Mouse (Mus musculus): ENCODE data around the gene Cd4. TPM values are rescaled to one million over a fixed set of nuclear protein-coding genes. Genes with fewer than 3 reads are reported as not detected.

The Cd4 gene
- polyA plus RNA-seq, 1 experiment from 2014 or later, result not detected

GRCm38 (mm10) chr6:124814858-124815774, 72.9 kb downstream of the Cd4 start:
- H3K4me1 ChIP-seq (ENCODE audit: control insufficient read depth, insufficient read depth, low read length), result no peaks in the 10 kb centered on the region
- 73% methylated on average over 9 of the region's 9 CpGs for WGBS
- DNase-seq (ENCODE audit: low spot score) (no peak), ATAC-seq (replicated peaks; ENCODE audit: insufficient number of reproducible peaks, low FRiP score, low TSS enrichment, low read depth) (no peak)
- H3K4me2 ChIP-seq (ENCODE audit: low read depth, low read length), result no peak overlapping the region
- no peak overlapping the region for H3K9ac ChIP-seq (replicated peaks; ENCODE audit: low read length)
- H3K4me3 ChIP-seq (ENCODE audit: low read depth, low read length), result no peak overlapping the region
- no peak overlapping the region for H3K27ac ChIP-seq (replicated peaks; ENCODE audit: low read depth, low read length)
- no peaks in the 10 kb centered on the region for H3K9me3 ChIP-seq (replicated peaks; ENCODE audit: control insufficient read depth, low read length)
- peaks cover 18% of the 10 kb centered on the region for H3K36me3 ChIP-seq (replicated peaks; ENCODE audit: control insufficient read depth, insufficient read depth, low read depth, low read length)
- H3K27me3 ChIP-seq (ENCODE audit: control insufficient read depth, insufficient read depth, low read length), result no peaks in the 10 kb centered on the region

Other genes with a start within 250 kb of the Cd4 start
- gene Lpcat3, start 225.2 kb downstream of the Cd4 start, polyA plus RNA-seq (2014; fragmentation: Nextera tagmentation; extraction: Ambion mirVana), result 33.4 and 43.6 TPM in 2 replicates
- 251 and 254 TPM in 2 replicates for gene Emg1, start 176.0 kb downstream of the Cd4 start, polyA plus RNA-seq (2014; fragmentation: Nextera tagmentation; extraction: Ambion mirVana)
- gene Phb2, start 175.9 kb downstream of the Cd4 start, polyA plus RNA-seq (2014; fragmentation: Nextera tagmentation; extraction: Ambion mirVana), result 371 and 375 TPM in 2 replicates
- gene Ptpn6, start 149.5 kb downstream of the Cd4 start, polyA plus RNA-seq (2014; fragmentation: Nextera tagmentation; extraction: Ambion mirVana), result 6.0 and 11.2 TPM in 2 replicates
- 518 and 553 TPM in 2 replicates for gene Grcc10, start 146.8 kb downstream of the Cd4 start, polyA plus RNA-seq (2014; fragmentation: Nextera tagmentation; extraction: Ambion mirVana)
- gene Gm45234, start 132.2 kb downstream of the Cd4 start, polyA plus RNA-seq (2014; fragmentation: Nextera tagmentation; extraction: Ambion mirVana), result not detected in 2 replicates
- gene Atn1, start 131.7 kb downstream of the Cd4 start, polyA plus RNA-seq (2014; fragmentation: Nextera tagmentation; extraction: Ambion mirVana), result 9.0 and 9.6 TPM in 2 replicates
- 4.3 and 4.5 TPM in 2 replicates for gene Eno2, start 118.5 kb downstream of the Cd4 start, polyA plus RNA-seq (2014; fragmentation: Nextera tagmentation; extraction: Ambion mirVana)
- 0.29 and 0.97 TPM in 2 replicates for gene Lrrc23, start 108.5 kb downstream of the Cd4 start, polyA plus RNA-seq (2014; fragmentation: Nextera tagmentation; extraction: Ambion mirVana)
- gene Spsb2, start 79.6 kb downstream of the Cd4 start, polyA plus RNA-seq (2014; fragmentation: Nextera tagmentation; extraction: Ambion mirVana), result 4.7 and 4.8 TPM in 2 replicates
- gene Tpi1, start 73.9 kb downstream of the Cd4 start, polyA plus RNA-seq (2014; fragmentation: Nextera tagmentation; extraction: Ambion mirVana), result 721 and 787 TPM in 2 replicates
- gene Usp5, start 58.7 kb downstream of the Cd4 start, polyA plus RNA-seq (2014; fragmentation: Nextera tagmentation; extraction: Ambion mirVana), result 128 and 133 TPM in 2 replicates
- 210 and 212 TPM in 2 replicates for gene Cdca3, start 58.7 kb downstream of the Cd4 start, polyA plus RNA-seq (2014; fragmentation: Nextera tagmentation; extraction: Ambion mirVana)
- gene Gnb3, start 47.9 kb downstream of the Cd4 start, polyA plus RNA-seq (2014; fragmentation: Nextera tagmentation; extraction: Ambion mirVana), result 0.27 and 0.56 TPM in 2 replicates
- gene P3h3, start 30.5 kb downstream of the Cd4 start, polyA plus RNA-seq (2014; fragmentation: Nextera tagmentation; extraction: Ambion mirVana), result 14.7 and 18.5 TPM in 2 replicates
- 0.59 and 0.72 TPM in 2 replicates for gene Gpr162, start 24.2 kb downstream of the Cd4 start, polyA plus RNA-seq (2014; fragmentation: Nextera tagmentation; extraction: Ambion mirVana)
- 1.7 and 1.8 TPM in 2 replicates for gene Lag3, start 23.5 kb upstream of the Cd4 start, polyA plus RNA-seq (2014; fragmentation: Nextera tagmentation; extraction: Ambion mirVana)
- gene Ptms, start 31.9 kb upstream of the Cd4 start, polyA plus RNA-seq (2014; fragmentation: Nextera tagmentation; extraction: Ambion mirVana), result 184 and 213 TPM in 2 replicates
- gene Mlf2, start 43.2 kb upstream of the Cd4 start, polyA plus RNA-seq (2014; fragmentation: Nextera tagmentation; extraction: Ambion mirVana), result 391 and 402 TPM in 2 replicates
- gene Cops7a, start 77.3 kb upstream of the Cd4 start, polyA plus RNA-seq (2014; fragmentation: Nextera tagmentation; extraction: Ambion mirVana), result 118 and 125 TPM in 2 replicates
- 1.1 and 1.9 TPM in 2 replicates for gene Pianp, start 108.5 kb upstream of the Cd4 start, polyA plus RNA-seq (2014; fragmentation: Nextera tagmentation; extraction: Ambion mirVana)
- gene Zfp384, start 120.9 kb upstream of the Cd4 start, polyA plus RNA-seq (2014; fragmentation: Nextera tagmentation; extraction: Ambion mirVana), result 7.7 and 10.6 TPM in 2 replicates
- gene Ing4, start 151.5 kb upstream of the Cd4 start, polyA plus RNA-seq (2014; fragmentation: Nextera tagmentation; extraction: Ambion mirVana), result 141 and 145 TPM in 2 replicates
- gene Acrbp, start 161.5 kb upstream of the Cd4 start, polyA plus RNA-seq (2014; fragmentation: Nextera tagmentation; extraction: Ambion mirVana), result 10.0 and 12.5 TPM in 2 replicates
- 0.25 and 0.49 TPM in 2 replicates for gene Lpar5, start 179.7 kb upstream of the Cd4 start, polyA plus RNA-seq (2014; fragmentation: Nextera tagmentation; extraction: Ambion mirVana)
- 93.2 and 94.5 TPM in 2 replicates for gene Chd4, start 207.8 kb upstream of the Cd4 start, polyA plus RNA-seq (2014; fragmentation: Nextera tagmentation; extraction: Ambion mirVana)
- 66.3 and 69.8 TPM in 2 replicates for gene Nop2, start 243.7 kb upstream of the Cd4 start, polyA plus RNA-seq (2014; fragmentation: Nextera tagmentation; extraction: Ambion mirVana)